ENCODE assay signal across 17 mouse cellular contexts in the genomic region with DNA sequence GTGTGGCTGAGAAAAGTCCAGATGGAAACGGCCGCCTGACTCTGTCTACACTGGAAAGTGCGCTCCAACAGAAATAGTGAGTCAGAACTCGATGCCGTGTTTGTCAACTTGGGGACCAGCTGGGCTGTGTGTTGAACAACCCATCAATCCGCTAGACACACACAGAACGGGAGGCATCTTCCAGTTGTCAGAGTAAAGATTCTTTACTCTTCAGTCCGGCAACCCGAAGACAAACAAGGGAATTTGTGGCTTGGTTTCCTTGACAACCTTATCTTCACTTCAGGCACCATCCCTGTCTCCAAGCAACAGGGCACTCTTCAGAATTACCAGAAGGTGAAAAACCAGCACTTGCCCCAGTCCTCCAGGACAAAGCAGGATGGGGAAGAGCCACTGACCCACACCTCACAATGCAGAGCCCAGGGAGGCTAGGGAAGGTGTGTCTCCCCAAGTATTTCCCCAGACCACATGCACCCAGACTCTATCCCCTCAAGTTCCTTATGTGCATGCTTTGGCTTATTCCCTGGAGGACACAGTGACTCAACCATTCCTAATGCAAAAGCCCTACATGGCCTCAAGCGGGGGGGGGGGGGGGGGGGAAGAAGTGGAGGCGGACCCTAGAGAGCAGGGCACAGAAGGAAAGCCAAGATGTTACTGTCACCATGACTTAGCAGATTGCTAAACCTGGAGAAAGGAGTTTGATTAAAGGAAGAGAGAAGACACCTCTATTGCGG.
A peak's percentile ranks its signal among the peaks of the same experiment; 100 is the strongest.
DNase-seq lines count a peak whose midpoint lies in the region; ATAC-seq and TF ChIP-seq lines count a peak whose summit lies in the region.
"Had no signal": no experiment of that assay in that cellular context is flagged by ENCODE, and none has a peak within 500 bp of the region (broad histone marks: within the 10 kb centered on the region; RNA-seq: fewer than 3 reads in every experiment).

No protein-coding gene starts in this region.

- no peak overlapping the region for H3K4me3 ChIP-seq in lung, embryonic 15.5 days
- H3K4me3 ChIP-seq in hindbrain, embryonic 12.5 days = no peak overlapping the region
- H3K4me3 ChIP-seq in midbrain, postnatal 0 days (ENCODE audit: low read depth, low read length) = no peak overlapping the region
- H3K4me3 ChIP-seq: erythroblast, embryonic 14.5 days; gastrocnemius, adult 2 months; heart, embryonic 13.5 days; liver, embryonic 13.5 days; stomach, embryonic 15.5 days had no signal

- no peaks in the 10 kb centered on the region for H3K9me3 ChIP-seq in lung, embryonic 15.5 days
- H3K9me3 ChIP-seq in hindbrain, embryonic 12.5 days (replicated peaks) = peaks cover 16% of the 10 kb centered on the region; the same call in 1 of the 2 replicates
- no peaks in the 10 kb centered on the region; the same call in 1 of the 2 replicates for H3K9me3 ChIP-seq in midbrain, postnatal 0 days (ENCODE audit: low read length)
- H3K9me3 ChIP-seq: stomach, embryonic 15.5 days had no signal

- TF ChIP-seq CTCF in midbrain, postnatal 0 days (IDR thresholded peaks at IDR 0.05) = no peak

- H3K9ac ChIP-seq in lung, embryonic 15.5 days = no peak overlapping the region
- no peak overlapping the region for H3K9ac ChIP-seq in hindbrain, embryonic 12.5 days
- H3K9ac ChIP-seq in midbrain, postnatal 0 days (replicated peaks; ENCODE audit: low read length, poor library complexity, severe bottlenecking) = no peak overlapping the region
- H3K9ac ChIP-seq: heart, embryonic 13.5 days; liver, embryonic 13.5 days; stomach, embryonic 15.5 days had no signal

- no peak overlapping the region for H3K27ac ChIP-seq in lung, embryonic 15.5 days
- H3K27ac ChIP-seq in hindbrain, embryonic 12.5 days = peak overlapping the region; percentile 13; the same call in 1 of the 2 replicates
- peak overlapping the region; percentile 43 for H3K27ac ChIP-seq in midbrain, postnatal 0 days (ENCODE audit: low read depth, low read length)
- H3K27ac ChIP-seq: gastrocnemius, adult 2 months; heart, embryonic 13.5 days; liver, embryonic 13.5 days; stomach, embryonic 15.5 days had no signal

- WGBS in lung, embryonic 15.5 days = 12% methylated on average over 12 of the region's 12 CpGs
- 41% methylated on average over 10 of the region's 12 CpGs for WGBS in hindbrain, embryonic 12.5 days
- WGBS in midbrain, postnatal 0 days = 37% methylated on average over 11 of the region's 12 CpGs

- no peaks in the 10 kb centered on the region for H3K36me3 ChIP-seq in lung, embryonic 15.5 days
- no peaks in the 10 kb centered on the region for H3K36me3 ChIP-seq in hindbrain, embryonic 12.5 days
- H3K36me3 ChIP-seq in midbrain, postnatal 0 days (ENCODE audit: insufficient read depth, low read length) = no peaks in the 10 kb centered on the region

- no peak overlapping the region for H3K4me2 ChIP-seq in lung, embryonic 15.5 days
- H3K4me2 ChIP-seq in hindbrain, embryonic 12.5 days (replicated peaks) = no peak overlapping the region
- H3K4me2 ChIP-seq in midbrain, postnatal 0 days (ENCODE audit: low read depth, low read length, poor library complexity, severe bottlenecking) = no peak overlapping the region
- H3K4me2 ChIP-seq: heart, embryonic 13.5 days; liver, embryonic 13.5 days; stomach, embryonic 15.5 days had no signal

- H3K27me3 ChIP-seq in lung, embryonic 15.5 days = no peaks in the 10 kb centered on the region
- H3K27me3 ChIP-seq in hindbrain, embryonic 12.5 days = no peaks in the 10 kb centered on the region
- no peaks in the 10 kb centered on the region for H3K27me3 ChIP-seq in midbrain, postnatal 0 days (ENCODE audit: insufficient read depth, low read length)
- H3K27me3 ChIP-seq: heart, embryonic 13.5 days; liver, embryonic 13.5 days; stomach, embryonic 15.5 days had no signal

- ATAC-seq in lung, embryonic 15.5 days (ENCODE audit: borderline replicate concordance, extremely low read depth, low FRiP score, low TSS enrichment) = peak; percentile 53; the same call in 1 of the 2 replicates
- 0 out of 2 replicates have a peak, but pooled peaks have one; percentile 11 for ATAC-seq in hindbrain, embryonic 12.5 days (ENCODE audit: low FRiP score)
- 0 out of 2 replicates have a peak, but pooled peaks have one; percentile 16 for ATAC-seq in midbrain, postnatal 0 days (ENCODE audit: low FRiP score)
- no peak for ATAC-seq in granulocyte monocyte progenitor cell, adult 5-6 weeks (replicated peaks; ENCODE audit: poor library complexity, severe bottlenecking)
- ATAC-seq: activated CD4-positive, CD25-positive, alpha-beta regulatory T cell, adult 4 months had no signal

- H3K4me1 ChIP-seq in lung, embryonic 15.5 days = 0 out of 2 replicates have a peak, but pooled peaks cover 7% of the 10 kb centered on the region
- peaks cover 16% of the 10 kb centered on the region for H3K4me1 ChIP-seq in hindbrain, embryonic 12.5 days
- H3K4me1 ChIP-seq in midbrain, postnatal 0 days (ENCODE audit: insufficient read depth, low read length) = 0 out of 2 replicates have a peak, but pooled peaks cover 8% of the 10 kb centered on the region
- H3K4me1 ChIP-seq: liver, embryonic 13.5 days; stomach, embryonic 15.5 days had no signal

- no peak for DNase-seq in lung, postnatal 14 days
- peak; percentile 12 for DNase-seq in Muller cell, postnatal 12 days (ENCODE audit: inconsistent ontology term)
- DNase-seq in midbrain, postnatal 0 days (ENCODE audit: low spot score) = peak; percentile 43
- DNase-seq in cerebellum, adult 9-10 months = no peak
- DNase-seq: cerebellum, postnatal 14 days; gastrocnemius, adult 2 months; kidney, adult 2 months; liver, embryonic 13.5 days; right cerebral cortex, postnatal 14 days; thymus, postnatal 4 days had no signal

Comparison
In these comparisons a context has a peak if more than half of its experiments do, and no peak if none do; other contexts are left out.
1. DNase-seq: peak in Muller cell, postnatal 12 days (single experiment) and midbrain, postnatal 0 days (single experiment); none in lung, postnatal 14 days (single experiment) and cerebellum, adult 9-10 months (single experiment).